8 mouse cellular contexts compared by ENCODE assay signal in the genomic region with DNA sequence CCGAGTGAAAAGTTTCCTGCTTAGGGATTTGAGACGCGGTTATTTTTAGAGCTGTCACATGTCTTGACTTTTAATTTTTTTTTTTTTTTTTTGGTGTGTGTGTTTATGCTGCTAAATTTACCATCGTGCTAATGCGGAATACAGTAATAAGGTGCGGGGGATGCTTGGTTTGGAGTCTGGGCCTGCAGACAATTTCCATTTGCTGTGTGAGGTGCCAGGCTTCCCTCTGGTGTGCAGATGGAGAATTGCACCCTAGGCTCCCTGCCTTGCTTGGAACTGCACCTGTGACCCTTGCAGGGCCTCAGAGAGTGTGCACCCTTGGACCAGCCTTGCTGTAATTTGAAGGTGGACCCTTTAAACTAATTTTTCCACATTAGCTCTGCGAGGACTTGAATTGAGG.
A peak's percentile ranks its signal among the peaks of the same experiment; 100 is the strongest.
DNase-seq lines count a peak whose midpoint lies in the region; ATAC-seq lines count a peak whose summit lies in the region.

No protein-coding gene starts in this region.

- no peak overlapping the region for H3K4me2 ChIP-seq in intestine, embryonic 16.5 days (ENCODE audit: low read depth, low read length)

- no peaks in the 10 kb centered on the region for H3K27me3 ChIP-seq in intestine, embryonic 16.5 days (replicated peaks; ENCODE audit: control insufficient read depth, insufficient read depth, low read length)

- H3K36me3 ChIP-seq in intestine, embryonic 16.5 days (ENCODE audit: control insufficient read depth, insufficient read depth, low read length): no peaks in the 10 kb centered on the region

- no peak overlapping the region for H3K4me3 ChIP-seq in intestine, embryonic 16.5 days (ENCODE audit: low read length)

- H3K4me1 ChIP-seq in intestine, embryonic 16.5 days (ENCODE audit: control insufficient read depth, insufficient read depth, low read length): peaks cover 3% of the 10 kb centered on the region; the same call in 1 of the 2 replicates

- intact Hi-C loops in left cerebral cortex, postnatal 25 days (cut with DNase I): loop anchor here (1.0 to 10.0 kb wide), 5 partner anchors 80 to 379 kb away; partner anchors contain the start of genes Rfc5 and Suds3

- DNase-seq in 416B (ENCODE audit: low read depth): peak; percentile 68
- peak; percentile 42 for DNase-seq in Muller cell, postnatal 12 days (ENCODE audit: inconsistent ontology term)
- peak; percentile 74 to 78 for DNase-seq in cerebellum, postnatal 36 days
- DNase-seq in frontal cortex, postnatal 25 days (ENCODE audit: low spot score in 2 of 2): peak; percentile 54 to 71
- DNase-seq in left cerebral cortex, postnatal 25 days (ENCODE audit: low spot score in 2 of 2): peak; percentile 77 to 87
- DNase-seq in naive thymus-derived CD4-positive, alpha-beta T cell, adult 2 months (ENCODE audit: low read depth): peak; percentile 47
- peak; percentile 43 for DNase-seq in thymus, postnatal 25 days

- H3K27ac ChIP-seq in intestine, embryonic 16.5 days (ENCODE audit: low read length): no peak overlapping the region

- no peaks in the 10 kb centered on the region for H3K9me3 ChIP-seq in intestine, embryonic 16.5 days (ENCODE audit: control insufficient read depth, low read length)

- no peak overlapping the region for H3K9ac ChIP-seq in intestine, embryonic 16.5 days (ENCODE audit: low read depth, low read length)

- peak; percentile 50; the same call in 1 of the 2 replicates for ATAC-seq in intestine, embryonic 16.5 days

- 21% methylated on average over 7 of the region's 7 CpGs for WGBS in intestine, embryonic 16.5 days
